Mouse (Mus musculus) E14TG2a.4 (cell line): ENCODE measurements around the gene Gm6034.

Experiments used
- CTCF ChIP-seq: conservative IDR thresholded peaks from 2 replicates; pipeline ENCODE4 v1.5.1; 2014; ENCODE audit warnings: low read length
- NANOG ChIP-seq: IDR thresholded peaks from 2 replicates; pipeline ENCODE4 v1.6.1; 2014; ENCODE audit warnings: borderline replicate concordance, low read length, mixed read lengths

DNA sequence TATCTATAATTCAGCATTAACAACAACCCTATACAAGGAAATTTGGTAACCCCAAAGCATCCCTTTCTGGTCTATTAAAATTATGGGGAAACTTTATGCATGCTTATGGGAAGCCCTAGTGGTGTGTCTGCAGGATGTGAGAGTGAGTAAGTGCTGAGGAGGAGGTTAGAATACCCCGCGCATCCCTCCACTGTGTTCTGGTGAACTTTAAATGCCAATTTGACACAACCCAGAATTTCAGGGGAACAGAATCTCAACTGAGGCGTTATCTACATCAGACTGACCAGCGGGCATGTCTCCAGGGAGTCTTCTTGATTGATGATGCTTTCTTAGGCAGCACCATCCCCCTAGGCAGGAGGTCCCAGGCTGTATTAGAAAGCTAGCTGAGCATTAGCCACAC, 16.9 kb upstream of the Gm6034 start:
- TF ChIP-seq CTCF (no peak), NANOG (no peak)
